Mouse (Mus musculus) ES-Bruce4 (cell line): Measurements from ENCODE around the gene Ntan1.

ENCODE experiments used
- CTCF ChIP-seq: IDR thresholded peaks from one replicate; pipeline ENCODE4 v1.8.1; 2011; ENCODE audit warnings: low read depth, low read length
- EP300 ChIP-seq: IDR thresholded peaks from 2 replicates; pipeline ENCODE4 v1.6.1; 2011; ENCODE audit warnings: low read depth, low read length; ENCODE audit not compliant: insufficient read depth
- POLR2A ChIP-seq: IDR thresholded peaks from one replicate; pipeline ENCODE4 v1.8.1; 2011; ENCODE audit warnings: low read length; ENCODE audit not compliant: insufficient read depth

DNA sequence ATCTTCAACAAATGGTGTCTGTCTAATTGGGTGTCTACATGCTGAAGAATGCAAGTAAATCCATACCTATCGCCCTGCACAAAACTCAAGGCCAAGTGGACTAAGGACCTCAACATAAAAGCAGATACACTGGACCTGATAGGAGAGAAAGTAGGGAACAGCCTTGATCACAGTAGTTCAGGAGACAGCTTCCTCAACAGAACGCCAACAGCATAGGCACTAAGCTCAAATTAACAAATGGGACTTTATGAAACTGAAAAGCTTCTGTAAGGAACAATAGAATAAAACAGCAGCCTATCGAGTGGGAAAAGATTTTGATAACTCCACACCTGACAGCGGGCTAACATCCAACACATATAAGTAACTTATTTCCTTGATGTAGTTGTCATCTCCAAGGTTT, 32.8 kb downstream of the Ntan1 start:
- no peak for TF ChIP-seq CTCF
- no peak for TF ChIP-seq POLR2A
- TF ChIP-seq EP300 = no peak
